Mouse (Mus musculus): ENCODE measurements at regions not wholly inside any gene's neighbourhood (a gene's known extent, or its start where the extent isn't known, plus 50 kb on each side); places are given as distances from the start of the nearest gene placed in this dataset.

- Histone ChIP-seq H3K27ac (ENCODE audit: low read depth, low read length) (no peak overlapping the region), H3K9ac (ENCODE audit: low read depth, low read length) (no peak overlapping the region), H3K9me3 (ENCODE audit: control insufficient read depth, low read length) (no peaks in the 10 kb centered on the region), H3K36me3 (ENCODE audit: control insufficient read depth, insufficient read depth, low read length) (no peaks in the 10 kb centered on the region), H3K27me3 (ENCODE audit: control insufficient read depth, insufficient read depth, low read length) (no peaks in the 10 kb centered on the region), H3K4me1 (ENCODE audit: control insufficient read depth, insufficient read depth, low read length) (no peaks in the 10 kb centered on the region), H3K4me3 (ENCODE audit: low read length) (no peak overlapping the region), H3K4me2 (replicated peaks; ENCODE audit: low read depth, low read length) (no peak overlapping the region)
- 90% methylated on average over 11 of the region's 11 CpGs for WGBS
- ATAC-seq (ENCODE audit: low FRiP score, low TSS enrichment) = no peak
Observed at GRCm38 (mm10) chr10:117458271-117459040, 78.6 kb upstream of the Cpsf6 start.

- no peaks in the 10 kb centered on the region for H3K9me3 ChIP-seq (ENCODE audit: control insufficient read depth, low read length)
- no peak overlapping the region for H3K27ac ChIP-seq (ENCODE audit: low read depth, low read length)
- no peak for ATAC-seq (ENCODE audit: low FRiP score, low TSS enrichment)
- H3K4me3 ChIP-seq (ENCODE audit: low read length) = no peak overlapping the region
- WGBS = 70% methylated on average over 2 of the region's 2 CpGs
- no peaks in the 10 kb centered on the region for H3K36me3 ChIP-seq (ENCODE audit: control insufficient read depth, insufficient read depth, low read length)
- no peak overlapping the region for H3K4me2 ChIP-seq (replicated peaks; ENCODE audit: low read depth, low read length)
- H3K27me3 ChIP-seq (ENCODE audit: control insufficient read depth, insufficient read depth, low read length) = no peaks in the 10 kb centered on the region
- no peak overlapping the region for H3K9ac ChIP-seq (ENCODE audit: low read depth, low read length)
- H3K4me1 ChIP-seq (ENCODE audit: control insufficient read depth, insufficient read depth, low read length) = no peaks in the 10 kb centered on the region
Observed at GRCm38 (mm10) chr10:117457701-117457950, 77.8 kb upstream of the Cpsf6 start.

- Histone ChIP-seq H3K9ac (ENCODE audit: low read depth, low read length) (no peak overlapping the region), H3K4me2 (replicated peaks; ENCODE audit: low read depth, low read length) (no peak overlapping the region), H3K9me3 (ENCODE audit: control insufficient read depth, low read length) (no peaks in the 10 kb centered on the region), H3K4me3 (ENCODE audit: low read length) (no peak overlapping the region), H3K36me3 (ENCODE audit: control insufficient read depth, insufficient read depth, low read length) (no peaks in the 10 kb centered on the region), H3K27me3 (ENCODE audit: control insufficient read depth, insufficient read depth, low read length) (no peaks in the 10 kb centered on the region), H3K4me1 (ENCODE audit: control insufficient read depth, insufficient read depth, low read length) (no peaks in the 10 kb centered on the region), H3K27ac (ENCODE audit: low read depth, low read length) (no peak overlapping the region)
- 46% methylated on average over 18 of the region's 18 CpGs for WGBS
- ATAC-seq (ENCODE audit: low FRiP score, low TSS enrichment) = peak; percentile 46; the same call in 1 of the 2 replicates
Observed at GRCm38 (mm10) chr10:117456904-117457700, 77.3 kb upstream of the Cpsf6 start.

- H3K4me3 ChIP-seq (ENCODE audit: low read length) = no peak overlapping the region
- 47% methylated on average over 8 of the region's 8 CpGs for WGBS
- ATAC-seq (ENCODE audit: low FRiP score, low TSS enrichment) = 0 out of 2 replicates have a peak, but pooled peaks have one; percentile 2
- no peak overlapping the region for H3K27ac ChIP-seq (ENCODE audit: low read depth, low read length)
- H3K9me3 ChIP-seq (ENCODE audit: control insufficient read depth, low read length) = no peaks in the 10 kb centered on the region
- H3K4me1 ChIP-seq (ENCODE audit: control insufficient read depth, insufficient read depth, low read length) = no peaks in the 10 kb centered on the region
- H3K4me2 ChIP-seq (replicated peaks; ENCODE audit: low read depth, low read length) = no peak overlapping the region
- no peaks in the 10 kb centered on the region for H3K27me3 ChIP-seq (ENCODE audit: control insufficient read depth, insufficient read depth, low read length)
- no peak overlapping the region for H3K9ac ChIP-seq (ENCODE audit: low read depth, low read length)
- no peaks in the 10 kb centered on the region for H3K36me3 ChIP-seq (ENCODE audit: control insufficient read depth, insufficient read depth, low read length)
Observed at GRCm38 (mm10) chr10:117456427-117456826, 76.6 kb upstream of the Cpsf6 start.

GRCm38 (mm10) chr10:117455595-117456302, 75.9 kb upstream of the Cpsf6 start:
- no peaks in the 10 kb centered on the region for H3K4me1 ChIP-seq (ENCODE audit: control insufficient read depth, insufficient read depth, low read length)
- 55% methylated on average over 9 of the region's 9 CpGs for WGBS
- H3K36me3 ChIP-seq (ENCODE audit: control insufficient read depth, insufficient read depth, low read length) = no peaks in the 10 kb centered on the region
- H3K4me2 ChIP-seq (replicated peaks; ENCODE audit: low read depth, low read length) = no peak overlapping the region
- no peak overlapping the region for H3K4me3 ChIP-seq (ENCODE audit: low read length)
- no peaks in the 10 kb centered on the region for H3K27me3 ChIP-seq (ENCODE audit: control insufficient read depth, insufficient read depth, low read length)
- no peaks in the 10 kb centered on the region for H3K9me3 ChIP-seq (ENCODE audit: control insufficient read depth, low read length)
- H3K27ac ChIP-seq (ENCODE audit: low read depth, low read length) = no peak overlapping the region
- H3K9ac ChIP-seq (ENCODE audit: low read depth, low read length) = no peak overlapping the region
- ATAC-seq (ENCODE audit: low FRiP score, low TSS enrichment) = 0 out of 2 replicates have a peak, but pooled peaks have one; percentile 65

- 68% methylated on average over 12 of the region's 12 CpGs for WGBS
- Histone ChIP-seq H3K27me3 (ENCODE audit: control insufficient read depth, insufficient read depth, low read length) (no peaks in the 10 kb centered on the region), H3K4me1 (ENCODE audit: control insufficient read depth, insufficient read depth, low read length) (no peaks in the 10 kb centered on the region), H3K27ac (ENCODE audit: low read depth, low read length) (no peak overlapping the region), H3K9me3 (ENCODE audit: control insufficient read depth, low read length) (no peaks in the 10 kb centered on the region), H3K4me3 (ENCODE audit: low read length) (no peak overlapping the region), H3K4me2 (replicated peaks; ENCODE audit: low read depth, low read length) (no peak overlapping the region), H3K36me3 (ENCODE audit: control insufficient read depth, insufficient read depth, low read length) (no peaks in the 10 kb centered on the region), H3K9ac (ENCODE audit: low read depth, low read length) (no peak overlapping the region)
- 0 out of 2 replicates have a peak, but pooled peaks have one; percentile 13 for ATAC-seq (ENCODE audit: low FRiP score, low TSS enrichment)
Observed at GRCm38 (mm10) chr10:117454711-117455591, 75.1 kb upstream of the Cpsf6 start.

GRCm38 (mm10) chr10:117454171-117454500, 74.3 kb upstream of the Cpsf6 start:
- no peak overlapping the region for H3K27ac ChIP-seq (ENCODE audit: low read depth, low read length)
- H3K9me3 ChIP-seq (ENCODE audit: control insufficient read depth, low read length) = no peaks in the 10 kb centered on the region
- no peak overlapping the region for H3K9ac ChIP-seq (ENCODE audit: low read depth, low read length)
- no peaks in the 10 kb centered on the region for H3K36me3 ChIP-seq (ENCODE audit: control insufficient read depth, insufficient read depth, low read length)
- no peaks in the 10 kb centered on the region for H3K27me3 ChIP-seq (ENCODE audit: control insufficient read depth, insufficient read depth, low read length)
- ATAC-seq (ENCODE audit: low FRiP score, low TSS enrichment) = no peak
- no peak overlapping the region for H3K4me3 ChIP-seq (ENCODE audit: low read length)
- WGBS = 92% methylated on average over 3 of the region's 3 CpGs
- no peaks in the 10 kb centered on the region for H3K4me1 ChIP-seq (ENCODE audit: control insufficient read depth, insufficient read depth, low read length)
- H3K4me2 ChIP-seq (replicated peaks; ENCODE audit: low read depth, low read length) = no peak overlapping the region

GRCm38 (mm10) chr10:117453406-117454170, 73.8 kb upstream of the Cpsf6 start:
- 87% methylated on average over 7 of the region's 7 CpGs for WGBS
- no peak overlapping the region for H3K27ac ChIP-seq (ENCODE audit: low read depth, low read length)
- no peak for ATAC-seq (ENCODE audit: low FRiP score, low TSS enrichment)
- no peaks in the 10 kb centered on the region for H3K9me3 ChIP-seq (ENCODE audit: control insufficient read depth, low read length)
- H3K4me3 ChIP-seq (ENCODE audit: low read length) = no peak overlapping the region
- H3K27me3 ChIP-seq (ENCODE audit: control insufficient read depth, insufficient read depth, low read length) = no peaks in the 10 kb centered on the region
- H3K4me2 ChIP-seq (replicated peaks; ENCODE audit: low read depth, low read length) = no peak overlapping the region
- no peaks in the 10 kb centered on the region for H3K4me1 ChIP-seq (ENCODE audit: control insufficient read depth, insufficient read depth, low read length)
- no peak overlapping the region for H3K9ac ChIP-seq (ENCODE audit: low read depth, low read length)
- H3K36me3 ChIP-seq (ENCODE audit: control insufficient read depth, insufficient read depth, low read length) = no peaks in the 10 kb centered on the region
